Mouse (Mus musculus) intestine, embryonic 15.5 days (tissue): ENCODE results near the gene Snupn. TPM values are rescaled to one million over a fixed set of nuclear protein-coding genes. Genes with fewer than 3 reads are reported as not detected.
A peak's percentile ranks its signal among the peaks of the same experiment; 100 is the strongest.
"Not testable (repeated sequence)": the region's sequence is repeated elsewhere in the genome, so short reads cannot be mapped to it uniquely, and the experiment has no call there.

Source experiments
- ATAC-seq: fragments of 200-750 bp; cut with Nextera tagmentation; 2 replicates; pipeline ENCODE4 v1.8.0; 2017; ENCODE audit warnings: moderate TSS enrichment, moderate library complexity
- H3K27ac ChIP-seq: fragments of 300-500 bp; sonication (generic); 2 replicates; pipeline ENCODE4 v1.5.1; 2015; ENCODE audit warnings: mild to moderate bottlenecking, inconsistent platforms
- H3K27me3 ChIP-seq: fragments of 300-500 bp; sonication (generic); replicated peaks from 2 replicates; pipeline ENCODE4 v1.6.1; 2015; ENCODE audit warnings: inconsistent platforms
- H3K36me3 ChIP-seq: fragments of 300-500 bp; sonication (generic); 2 replicates; pipeline ENCODE4 v1.6.1; 2015; ENCODE audit warnings: inconsistent platforms
- H3K4me1 ChIP-seq: fragments of 300-500 bp; sonication (generic); replicated peaks from 2 replicates; pipeline ENCODE4 v1.6.1; 2015; ENCODE audit warnings: inconsistent platforms
- H3K4me2 ChIP-seq: fragments of 300-500 bp; sonication (generic); replicated peaks from 2 replicates; pipeline ENCODE4 v1.6.1; 2015; ENCODE audit warnings: mild to moderate bottlenecking, inconsistent platforms
- H3K4me3 ChIP-seq: fragments of 300-500 bp; sonication (generic); replicated peaks from 2 replicates; pipeline ENCODE4 v1.5.1; 2015; ENCODE audit warnings: inconsistent platforms
- H3K9ac ChIP-seq: fragments of 300-500 bp; sonication (generic); 2 replicates; pipeline ENCODE4 v1.6.1; 2015; ENCODE audit warnings: inconsistent platforms
- H3K9me3 ChIP-seq: fragments of 300-500 bp; sonication (generic); 2 replicates; pipeline ENCODE4 v1.6.1; 2016; ENCODE audit warnings: inconsistent platforms
- WGBS: fragments of 180-500 bp; shearing (Covaris S2); methylation state at CpG from one replicate; pipeline ENCODE4 v1.1.7; 2015; 5-methylcytosine and 5-hydroxymethylcytosine counted together
- polyA plus RNA-seq: library from polyadenylated mRNA; unstranded; fragments of >200 nt; fragmentation: Nextera tagmentation; extraction: Ambion mirVana; gene quantifications from 2 replicates; pipeline ENCODE4 v1.2.1, GENCODE M21; 2015

Gene Snupn
- polyA plus RNA-seq, result 13.2 and 13.3 TPM in 2 replicates

GRCm38 (mm10) chr9:56950414-56951400 lies at the start of gene Snupn:
Snupn (plus strand) TSS chr9:56950878.
- peaks cover 10% of the 10 kb centered on the region for H3K4me1 ChIP-seq
- H3K9ac ChIP-seq, result peak within 1 kb of the TSS; percentile 61
- peak within 1 kb of the TSS; percentile 80 for H3K4me2 ChIP-seq
- no peaks in the 10 kb centered on the region for H3K36me3 ChIP-seq
- H3K27ac ChIP-seq, result peak within 1 kb of the TSS; percentile 89
- H3K9me3 ChIP-seq, result no peaks in the 10 kb centered on the region
- peak; percentile 100 for ATAC-seq
- H3K27me3 ChIP-seq, result no peaks in the 10 kb centered on the region
- H3K4me3 ChIP-seq, result peak within 1 kb of the TSS; percentile 59
- under 1% methylated on average over 50 of the region's 50 CpGs for WGBS

- H3K4me3 ChIP-seq, result no peak overlapping the region
- no peak overlapping the region for H3K9ac ChIP-seq
- no peaks in the 10 kb centered on the region for H3K27me3 ChIP-seq
- ATAC-seq, result peak; percentile 83
- H3K4me1 ChIP-seq, result peaks cover 2% of the 10 kb centered on the region
- H3K4me2 ChIP-seq, result no peak overlapping the region; the same call in 1 of the 2 replicates
- H3K9me3 ChIP-seq, result no peaks in the 10 kb centered on the region
- WGBS, result 49% methylated on average over 8 of the region's 8 CpGs
- H3K27ac ChIP-seq, result no peak overlapping the region
- H3K36me3 ChIP-seq, result no peaks in the 10 kb centered on the region
These were observed 49.5 kb upstream of the Snupn start for GRCm38 (mm10) chr9:56901187-56901586.

- ATAC-seq, result no peak
These were observed 47.0 kb upstream of the Snupn start for GRCm38 (mm10) chr9:56903662-56904061.

GRCm38 (mm10) chr9:56907549-56907948 lies 43.1 kb upstream of the Snupn start:
- Histone ChIP-seq H3K4me3 (no peak overlapping the region), H3K36me3 (no peaks in the 10 kb centered on the region), H3K4me1 (no peaks in the 10 kb centered on the region), H3K27me3 (no peaks in the 10 kb centered on the region), H3K4me2 (no peak overlapping the region), H3K9me3 (no peaks in the 10 kb centered on the region), H3K27ac (no peak overlapping the region), H3K9ac (no peak overlapping the region)
- peak; percentile 34; the same call in 1 of the 2 replicates for ATAC-seq
- WGBS, result 75% methylated on average over 9 of the region's 9 CpGs

More at GRCm38 (mm10) chr9:56903662-56904061, 47.0 kb upstream of the Snupn start:
- H3K27me3 ChIP-seq, result no peaks in the 10 kb centered on the region
- no peak overlapping the region for H3K4me3 ChIP-seq
- H3K4me2 ChIP-seq, result no peak overlapping the region
- 83% methylated on average over 3 of the region's 3 CpGs for WGBS
- H3K36me3 ChIP-seq, result no peaks in the 10 kb centered on the region
- no peaks in the 10 kb centered on the region for H3K9me3 ChIP-seq
- H3K9ac ChIP-seq, result no peak overlapping the region
- H3K4me1 ChIP-seq, result peaks cover 2% of the 10 kb centered on the region
- no peak overlapping the region for H3K27ac ChIP-seq

GRCm38 (mm10) chr9:56909991-56910390 lies 40.7 kb upstream of the Snupn start:
- H3K27ac ChIP-seq, H3K4me3 ChIP-seq, H3K36me3 ChIP-seq, ATAC-seq, H3K4me1 ChIP-seq, H3K4me2 ChIP-seq, H3K9ac ChIP-seq, H3K27me3 ChIP-seq, H3K9me3 ChIP-seq: not testable (repeated sequence)
- 44% methylated on average over 4 of the region's 4 CpGs for WGBS

- Histone ChIP-seq H3K4me3 (no peak overlapping the region), H3K36me3 (0 out of 2 replicates have a peak, but pooled peaks cover 4% of the 10 kb centered on the region), H3K4me1 (no peaks in the 10 kb centered on the region), H3K9me3 (no peaks in the 10 kb centered on the region), H3K27me3 (no peaks in the 10 kb centered on the region), H3K27ac (no peak overlapping the region), H3K9ac (no peak overlapping the region), H3K4me2 (no peak overlapping the region)
- ATAC-seq, result no peak
- 46% methylated on average over 1 of the region's 1 CpGs for WGBS
These were observed 39.7 kb upstream of the Snupn start for GRCm38 (mm10) chr9:56911017-56911416.

GRCm38 (mm10) chr9:56913991-56914390 lies 36.7 kb upstream of the Snupn start:
- Histone ChIP-seq H3K36me3 (peaks cover 20% of the 10 kb centered on the region), H3K4me2 (no peak overlapping the region), H3K9me3 (no peaks in the 10 kb centered on the region), H3K9ac (no peak overlapping the region), H3K4me3 (no peak overlapping the region), H3K27ac (no peak overlapping the region), H3K27me3 (no peaks in the 10 kb centered on the region), H3K4me1 (no peaks in the 10 kb centered on the region)
- ATAC-seq, result no peak
- WGBS, result 70% methylated on average over 9 of the region's 9 CpGs

- Histone ChIP-seq H3K4me2 (no peak overlapping the region), H3K9ac (no peak overlapping the region), H3K27ac (no peak overlapping the region), H3K9me3 (no peaks in the 10 kb centered on the region), H3K4me3 (no peak overlapping the region), H3K4me1 (no peaks in the 10 kb centered on the region), H3K36me3 (peaks cover 20% of the 10 kb centered on the region), H3K27me3 (no peaks in the 10 kb centered on the region)
- no peak for ATAC-seq
- 75% methylated on average over 1 of the region's 1 CpGs for WGBS
These were observed 35.6 kb upstream of the Snupn start for GRCm38 (mm10) chr9:56915116-56915515.

- Histone ChIP-seq H3K9ac (no peak overlapping the region), H3K9me3 (no peaks in the 10 kb centered on the region), H3K27ac (no peak overlapping the region), H3K4me3 (no peak overlapping the region), H3K36me3 (peaks cover 20% of the 10 kb centered on the region), H3K4me2 (no peak overlapping the region), H3K27me3 (no peaks in the 10 kb centered on the region), H3K4me1 (no peaks in the 10 kb centered on the region)
- ATAC-seq, result no peak
- WGBS, result 70% methylated on average over 5 of the region's 5 CpGs
These were observed 34.8 kb upstream of the Snupn start for GRCm38 (mm10) chr9:56915695-56916410.

GRCm38 (mm10) chr9:56917131-56917530 lies 33.5 kb upstream of the Snupn start:
- Histone ChIP-seq H3K4me3 (no peak overlapping the region), H3K36me3 (peaks cover 26% of the 10 kb centered on the region), H3K9me3 (no peaks in the 10 kb centered on the region), H3K9ac (no peak overlapping the region), H3K27me3 (no peaks in the 10 kb centered on the region), H3K27ac (no peak overlapping the region), H3K4me1 (no peaks in the 10 kb centered on the region), H3K4me2 (no peak overlapping the region)
- ATAC-seq, result no peak
- 74% methylated on average over 2 of the region's 2 CpGs for WGBS

- peaks cover 29% of the 10 kb centered on the region for H3K36me3 ChIP-seq
- H3K27me3 ChIP-seq, result no peaks in the 10 kb centered on the region
- H3K4me3 ChIP-seq, result no peak overlapping the region
- no peak overlapping the region for H3K9ac ChIP-seq
- H3K27ac ChIP-seq, result no peak overlapping the region
- WGBS, result 90% methylated on average over 13 of the region's 13 CpGs
- H3K9me3 ChIP-seq, result no peaks in the 10 kb centered on the region
- H3K4me2 ChIP-seq, result no peak overlapping the region
- no peak for ATAC-seq
- peaks cover 5% of the 10 kb centered on the region; the same call in 1 of the 2 replicates for H3K4me1 ChIP-seq
These were observed 32.2 kb upstream of the Snupn start for GRCm38 (mm10) chr9:56918466-56918865.

GRCm38 (mm10) chr9:56922746-56923145 lies 27.9 kb upstream of the Snupn start:
- Histone ChIP-seq H3K27me3 (no peaks in the 10 kb centered on the region), H3K4me3 (no peak overlapping the region), H3K36me3 (peaks cover 13% of the 10 kb centered on the region), H3K27ac (0 out of 2 replicates have a peak overlapping the region, but pooled peaks have one; percentile 24), H3K9me3 (no peaks in the 10 kb centered on the region), H3K9ac (no peak overlapping the region), H3K4me2 (peak overlapping the region; percentile 90), H3K4me1 (peaks cover 36% of the 10 kb centered on the region)
- 96% methylated on average over 4 of the region's 4 CpGs for WGBS
- no peak for ATAC-seq
